8 mouse cellular contexts compared by ENCODE assay signal in genomic region chr15:98871070-98871915, GRCm38 (mm10). TPM values are rescaled to one million over a fixed set of nuclear protein-coding genes. Genes with fewer than 3 reads are reported as not detected.
DNase-seq lines count a peak whose midpoint lies in the region; ATAC-seq and TF ChIP-seq lines count a peak whose summit lies in the region.

Gene Kmt2d (minus strand): TSS chr15:98871204.

- peak within 1 kb of the TSS; percentile 98 for H3K9ac ChIP-seq in embryonic facial prominence, embryonic 12.5 days
- peak within 1 kb of the TSS; percentile 97 for H3K9ac ChIP-seq in heart, embryonic 12.5 days

- peak; percentile 55 for DNase-seq in embryo, embryonic 10 days (ENCODE audit: low spot score)
- no peak for DNase-seq in embryo, embryonic 9.5 days (ENCODE audit: extremely low spot score)
- peak in 1 of 2 experiments; percentile 13 for DNase-seq in layer of hippocampus, postnatal 14 days (ENCODE audit: low spot score in 2 of 2)
- DNase-seq in thymus, postnatal 4 days: peak; percentile 74

- H3K36me3 ChIP-seq in E14TG2a.4 (ENCODE audit: insufficient read depth, low read length) (peaks cover 37% of the 10 kb centered on the region), macrophage (ENCODE audit: inconsistent target) (peaks cover 3% of the 10 kb centered on the region; the same call in 1 of the 2 replicates)
- peaks cover 3% of the 10 kb centered on the region for H3K36me3 ChIP-seq in embryonic facial prominence, embryonic 12.5 days
- H3K36me3 ChIP-seq in heart, embryonic 12.5 days: peaks cover 3% of the 10 kb centered on the region

- peak within 1 kb of the TSS; percentile 99 for H3K4me3 ChIP-seq in E14TG2a.4 (replicated peaks; ENCODE audit: low read length)
- H3K4me3 ChIP-seq in embryonic facial prominence, embryonic 12.5 days: peak within 1 kb of the TSS; percentile 96
- peak within 1 kb of the TSS; percentile 85 for H3K4me3 ChIP-seq in heart, embryonic 12.5 days
- H3K4me3 ChIP-seq in macrophage (ENCODE audit: inconsistent target): peak within 1 kb of the TSS; percentile 83

- ATAC-seq in embryonic facial prominence, embryonic 12.5 days (ENCODE audit: insufficient number of reproducible peaks, insufficient read depth, low FRiP score, low TSS enrichment): peak; percentile 32; the same call in 1 of the 2 replicates
- ATAC-seq in heart, embryonic 12.5 days (ENCODE audit: insufficient number of reproducible peaks, low FRiP score): peak; percentile 79

- no peaks in the 10 kb centered on the region for H3K9me3 ChIP-seq in E14TG2a.4 (ENCODE audit: low read length)
- H3K9me3 ChIP-seq in embryonic facial prominence, embryonic 12.5 days: no peaks in the 10 kb centered on the region
- H3K9me3 ChIP-seq in heart, embryonic 12.5 days (replicated peaks): no peaks in the 10 kb centered on the region

- peaks cover 54% of the 10 kb centered on the region for H3K4me1 ChIP-seq in E14TG2a.4 (replicated peaks; ENCODE audit: low read depth, low read length)
- peaks cover 36% of the 10 kb centered on the region for H3K4me1 ChIP-seq in embryonic facial prominence, embryonic 12.5 days
- H3K4me1 ChIP-seq in heart, embryonic 12.5 days (replicated peaks): peaks cover 40% of the 10 kb centered on the region

- TF ChIP-seq CTCF in E14TG2a.4 (conservative IDR thresholded peaks at IDR 0.05; ENCODE audit: low read length): no peak

- WGBS in embryonic facial prominence, embryonic 12.5 days: under 1% methylated on average over 91 of the region's 94 CpGs
- under 1% methylated on average over 89 of the region's 94 CpGs for WGBS in heart, embryonic 12.5 days
- 1% methylated on average over 79 of the region's 94 CpGs for WGBS in macrophage (ENCODE audit: missing documents)

- peak within 1 kb of the TSS; percentile 100 for H3K4me2 ChIP-seq in embryonic facial prominence, embryonic 12.5 days (replicated peaks)
- H3K4me2 ChIP-seq in heart, embryonic 12.5 days: peak within 1 kb of the TSS; percentile 99

- H3K79me2 ChIP-seq in macrophage (ENCODE audit: inconsistent target): peaks cover 54% of the 10 kb centered on the region

- no peaks in the 10 kb centered on the region for H3K27me3 ChIP-seq in E14TG2a.4 (ENCODE audit: insufficient read depth, low read length)
- no peaks in the 10 kb centered on the region for H3K27me3 ChIP-seq in embryonic facial prominence, embryonic 12.5 days
- H3K27me3 ChIP-seq in heart, embryonic 12.5 days (replicated peaks): no peaks in the 10 kb centered on the region

- peak within 1 kb of the TSS; percentile 99 for H3K27ac ChIP-seq in embryonic facial prominence, embryonic 12.5 days
- H3K27ac ChIP-seq in heart, embryonic 12.5 days (ENCODE audit: poor library complexity, severe bottlenecking): peak within 1 kb of the TSS; percentile 98
- H3K27ac ChIP-seq in macrophage: peak within 1 kb of the TSS; percentile 90

RNA-seq across cellular contexts. Expression of gene Kmt2d, which starts in this region (rescaled TPM):
- polyA plus RNA-seq in embryonic facial prominence, embryonic 12.5 days (2016; fragmentation: Nextera tagmentation; extraction: Ambion mirVana): 12.9 and 14.2 TPM in 2 replicates
- 9.2 and 10.3 TPM in 2 replicates for polyA plus RNA-seq in heart, embryonic 12.5 days (2016; fragmentation: Nextera tagmentation; extraction: Ambion mirVana)
- 10 to 100 TPM; 71.7 to 83.1 TPM for total RNA-seq in layer of hippocampus, postnatal 14 days (2021)
- total RNA-seq in macrophage (2018; cell fraction: chromatin; rRNA removed): 100 to 1,000 TPM; 122 to 676 (median 339) TPM
- 10 to 100 TPM; 43.4 to 81.0 (median 59.4) TPM for total RNA-seq in macrophage (2018; cell fraction: cytosol; rRNA removed)
- total RNA-seq in macrophage (2018; cell fraction: nucleus; rRNA removed): 100 to 1,000 TPM in 25 of 26 experiments, 10 to 100 TPM in 1; 94.8 to 215 (median 174) TPM
- polyA plus RNA-seq in macrophage (2018): 17.3 to 22.5 TPM (median 19.8 TPM) in 3 replicates
